Mouse (Mus musculus) regulatory T cell (primary cell): ENCODE measurements around the gene Wdr83os.

Experiments
- in situ Hi-C: fragments of 300-600 bp; cut with MboI, MseI; formaldehyde crosslinking; loops from one replicate; pipeline ENCODE4 v1.15.1; 2025; ENCODE audit warnings: high pct_unique_total_duplicates

Gene Wdr83os

GRCm38 (mm10) chr8:85080532-85081215 lies at the start of gene Wdr83os:
Gene Wdr83os (plus strand): TSS chr8:85080740.
- in situ Hi-C loops = loop anchor here (10.0 kb wide), 1 partner anchor 224 kb away; no protein-coding TSS in a partner anchor

- in situ Hi-C loops = no loop called here
These were observed 47.8 kb upstream of the Wdr83os start for GRCm38 (mm10) chr8:85032622-85033311.

- in situ Hi-C loops = no loop called here
These were observed 46.7 kb upstream of the Wdr83os start for GRCm38 (mm10) chr8:85033867-85034266.

GRCm38 (mm10) chr8:85034764-85035163 lies 45.8 kb upstream of the Wdr83os start:
- in situ Hi-C loops = loop anchor here (5.0 kb wide), 1 partner anchor 342 kb away; no protein-coding TSS in a partner anchor

- in situ Hi-C loops = loop anchor here (5.0 kb wide), 1 partner anchor 343 kb away; no protein-coding TSS in a partner anchor
These were observed 45.3 kb upstream of the Wdr83os start for GRCm38 (mm10) chr8:85035165-85035727.

GRCm38 (mm10) chr8:85035728-85036310 lies 44.7 kb upstream of the Wdr83os start:
- in situ Hi-C loops = loop anchor here (5.0 kb wide), 1 partner anchor 344 kb away; no protein-coding TSS in a partner anchor

- in situ Hi-C loops = loop anchor here (5.0 kb wide), 1 partner anchor 344 kb away; no protein-coding TSS in a partner anchor
These were observed 44.2 kb upstream of the Wdr83os start for GRCm38 (mm10) chr8:85036381-85036717.

- in situ Hi-C loops = loop anchor here (5.0 kb wide), 1 partner anchor 345 kb away; no protein-coding TSS in a partner anchor
These were observed 43.7 kb upstream of the Wdr83os start, which contains the start of gene Tnpo2 for GRCm38 (mm10) chr8:85036718-85037365. Gene Tnpo2 (plus strand): TSS chr8:85036915.

- in situ Hi-C loops = loop anchor here (5.0 kb wide), 1 partner anchor 345 kb away; no protein-coding TSS in a partner anchor
These were observed 43.2 kb upstream of the Wdr83os start for GRCm38 (mm10) chr8:85037366-85037680.

GRCm38 (mm10) chr8:85037681-85038531 lies 42.6 kb upstream of the Wdr83os start:
- in situ Hi-C loops = loop anchor here (5.0 kb wide), 1 partner anchor 346 kb away; no protein-coding TSS in a partner anchor

- in situ Hi-C loops = no loop called here
These were observed 36.9 kb upstream of the Wdr83os start for GRCm38 (mm10) chr8:85043619-85044018.

- in situ Hi-C loops = no loop called here
These were observed 23.2 kb upstream of the Wdr83os start for GRCm38 (mm10) chr8:85057367-85057766.

GRCm38 (mm10) chr8:85059879-85060616 lies 20.5 kb upstream of the Wdr83os start, which contains the start of gene Fbxw9:
Gene Fbxw9 (plus strand): TSS chr8:85060055.
- in situ Hi-C loops = no loop called here

- in situ Hi-C loops = no loop called here
These were observed 17.9 kb upstream of the Wdr83os start for GRCm38 (mm10) chr8:85062603-85063002.

- in situ Hi-C loops = no loop called here
These were observed 15.3 kb upstream of the Wdr83os start for GRCm38 (mm10) chr8:85065213-85065612.

- in situ Hi-C loops = no loop called here
These were observed 13.4 kb upstream of the Wdr83os start for GRCm38 (mm10) chr8:85067155-85067554.

- in situ Hi-C loops = no loop called here
These were observed 12.6 kb upstream of the Wdr83os start, which contains the start of gene Gm5741 for GRCm38 (mm10) chr8:85067982-85068381. Gene Gm5741 (minus strand): TSS chr8:85067982.

GRCm38 (mm10) chr8:85071041-85071440 lies 9.5 kb upstream of the Wdr83os start:
- in situ Hi-C loops = no loop called here

GRCm38 (mm10) chr8:85071514-85072281 lies 8.8 kb upstream of the Wdr83os start, which contains the start of gene Dhps:
Gene Dhps (plus strand): TSS chr8:85071757.
- in situ Hi-C loops = no loop called here
